Mouse (Mus musculus) embryo, embryonic 11 days (tissue): ENCODE results near the gene Smpd1.
A peak's percentile ranks its signal among the peaks of the same experiment; 100 is the strongest.

ENCODE experiments used
- DNase-seq: peaks from one replicate; pipeline ENCODE4 v3.0.0-alpha.2; 2015

Smpd1 gene

DNA sequence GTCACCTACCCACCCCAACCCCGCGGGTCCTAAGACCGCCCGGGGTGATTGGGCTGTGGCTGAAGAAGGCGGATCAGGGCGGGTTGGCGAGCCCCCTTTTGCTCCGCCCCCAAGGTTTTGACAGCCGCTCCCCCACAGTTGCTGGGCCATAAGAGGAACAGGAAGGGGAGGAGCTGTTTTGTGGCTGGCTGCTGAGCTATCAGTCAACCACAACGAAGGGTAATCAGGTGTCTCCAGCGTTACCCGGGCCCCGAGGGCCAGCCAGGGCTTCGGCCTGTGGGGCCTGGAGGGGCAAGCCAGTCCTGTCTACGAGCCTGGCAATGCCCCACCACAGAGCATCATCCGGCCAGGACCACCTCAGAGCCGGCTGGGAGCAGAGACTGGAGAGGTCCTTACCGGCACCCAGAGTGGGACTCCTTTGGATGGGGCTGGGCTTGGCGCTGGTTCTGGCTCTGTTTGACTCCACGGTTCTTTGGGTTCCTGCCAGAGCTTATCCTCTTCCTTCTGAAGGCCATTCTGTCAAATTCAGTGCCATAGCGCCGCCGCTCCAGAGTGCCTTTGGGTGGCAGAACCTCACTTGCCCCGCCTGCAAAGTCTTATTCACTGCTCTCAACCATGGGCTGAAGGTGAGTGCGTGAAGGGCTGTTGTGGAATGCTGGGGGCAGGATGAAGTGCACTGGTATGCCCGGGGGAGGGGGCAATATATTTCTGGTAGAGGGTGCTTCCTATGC is at the start of gene Smpd1:
Gene Smpd1, plus strand, starts transcription at position 149 of the 731 bp plus-strand sequence.
- peak; percentile 95 for DNase-seq

DNA sequence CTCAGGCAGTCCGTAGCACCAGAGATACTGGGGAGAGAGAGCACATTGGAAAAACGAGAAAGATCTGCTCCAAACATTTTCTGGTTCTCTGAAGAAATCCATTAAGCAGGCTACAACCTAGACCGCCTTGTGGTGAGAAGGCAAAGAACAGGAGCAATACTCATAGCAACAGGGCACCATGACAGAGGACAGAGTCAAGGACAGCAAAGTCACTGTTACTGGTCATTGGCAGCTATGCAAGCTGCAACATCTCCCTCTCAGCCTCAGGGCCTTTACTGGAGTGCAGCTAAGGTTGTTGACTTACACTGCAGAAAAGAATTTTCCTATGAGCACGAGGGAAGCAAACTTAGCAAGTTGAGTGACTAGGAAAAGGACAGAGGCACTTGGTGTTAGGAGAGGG is 46.9 kb upstream of the Smpd1 start:
- DNase-seq: no peak

GRCm38 (mm10) chr7:105510143-105510542 is 44.0 kb upstream of the Smpd1 start:
- no peak for DNase-seq

DNA sequence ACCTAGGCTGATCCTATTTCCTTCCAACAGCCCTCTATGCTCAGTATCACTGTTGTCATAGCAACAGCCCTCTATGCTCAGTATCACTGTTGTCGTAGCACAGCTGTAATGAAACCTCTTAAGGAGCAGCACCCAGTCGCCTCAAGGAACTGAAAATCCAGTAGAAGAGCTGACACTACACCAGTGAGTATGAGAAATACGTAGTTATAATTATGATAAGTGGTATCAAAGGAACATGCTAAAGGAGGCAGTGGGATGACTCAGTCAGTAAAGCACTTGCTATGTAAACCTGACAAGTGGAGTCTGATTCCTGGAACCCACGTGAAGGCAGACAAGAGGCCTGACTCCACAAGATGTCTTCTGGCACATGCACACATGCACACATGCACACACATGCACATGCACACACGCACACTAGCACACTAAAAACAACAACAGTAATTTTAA is 40.3 kb upstream of the Smpd1 start:
- DNase-seq: peak; percentile 19

DNA sequence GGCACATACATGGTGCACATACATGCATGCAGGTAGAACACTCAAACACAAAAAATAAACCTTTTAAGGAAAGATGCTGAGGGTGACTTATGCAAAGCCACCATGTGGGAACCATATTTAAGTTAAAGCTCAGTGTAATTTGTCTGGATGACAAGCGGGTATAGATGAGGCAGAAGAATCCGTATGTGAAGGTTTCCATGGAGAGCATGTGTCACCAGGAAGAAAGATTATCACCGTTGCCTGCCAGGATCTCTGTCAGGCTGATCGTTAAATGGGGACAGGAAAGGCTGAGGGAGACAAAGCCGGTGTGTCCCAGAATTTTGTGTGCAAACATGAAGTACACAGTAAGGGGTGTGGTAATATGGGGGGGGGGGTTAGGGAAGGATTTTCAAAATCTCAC is 39.6 kb upstream of the Smpd1 start:
- DNase-seq: no peak

GRCm38 (mm10) chr7:105515178-105515577 is 39.0 kb upstream of the Smpd1 start:
- DNase-seq: peak; percentile 76

DNA sequence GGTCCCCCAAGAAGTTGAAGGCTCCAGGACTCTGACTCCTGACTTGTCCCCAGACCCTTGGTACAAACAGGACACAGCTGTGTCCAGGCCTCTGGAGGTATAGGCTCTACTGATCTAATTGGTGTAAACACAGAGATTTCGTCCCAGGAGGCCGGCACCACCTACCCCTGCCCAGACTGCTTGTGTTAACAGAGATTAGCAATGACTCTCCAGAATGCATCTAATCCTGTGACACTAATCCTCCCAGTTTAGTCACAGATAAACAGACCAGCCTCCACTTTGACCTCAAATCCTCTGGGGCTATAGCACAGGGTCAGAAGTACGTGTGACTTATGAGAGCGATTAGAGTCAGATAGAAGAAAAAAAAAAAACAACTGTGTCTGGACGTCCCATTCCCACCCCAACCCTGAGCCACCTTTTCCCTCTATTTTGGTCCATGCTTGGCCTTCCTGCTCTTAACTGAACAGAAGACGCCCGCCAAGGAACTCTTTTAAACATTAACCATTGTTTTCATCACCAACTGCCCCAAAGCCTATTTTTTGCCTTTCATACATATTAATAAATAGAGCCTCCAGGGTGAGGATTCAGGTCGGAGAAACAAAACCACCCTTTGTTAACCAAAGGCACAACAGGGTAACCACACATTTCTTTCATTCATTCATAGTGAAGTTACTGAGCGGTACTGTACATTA is 37.3 kb upstream of the Smpd1 start:
- DNase-seq: peak; percentile 7

- DNase-seq: no peak
Measured at GRCm38 (mm10) chr7:105519336-105519735, 34.8 kb upstream of the Smpd1 start.

DNA sequence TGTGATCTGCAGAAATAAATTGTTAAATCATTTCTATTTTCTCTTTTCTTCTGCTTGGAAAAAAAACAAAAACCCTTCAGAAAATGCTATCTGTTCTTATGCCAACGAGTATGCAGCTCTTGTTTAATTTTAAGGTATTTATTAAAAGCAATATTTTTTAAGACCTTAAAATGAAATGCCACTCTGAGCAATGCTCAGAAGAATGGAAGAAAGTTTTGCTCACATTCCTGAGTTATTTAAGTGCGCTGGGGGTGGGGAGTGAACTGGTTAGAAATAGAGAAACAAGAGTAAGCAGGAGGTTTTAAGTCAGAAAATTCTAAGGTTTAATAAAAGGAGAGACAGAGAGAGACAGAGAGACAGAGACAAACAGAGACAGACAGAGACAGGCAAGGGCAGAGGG is 34.4 kb upstream of the Smpd1 start:
- no peak for DNase-seq

GRCm38 (mm10) chr7:105520201-105520600 is 34.0 kb upstream of the Smpd1 start:
- peak; percentile 24 for DNase-seq

GRCm38 (mm10) chr7:105524222-105524621 is 29.9 kb upstream of the Smpd1 start:
- DNase-seq: no peak

DNA sequence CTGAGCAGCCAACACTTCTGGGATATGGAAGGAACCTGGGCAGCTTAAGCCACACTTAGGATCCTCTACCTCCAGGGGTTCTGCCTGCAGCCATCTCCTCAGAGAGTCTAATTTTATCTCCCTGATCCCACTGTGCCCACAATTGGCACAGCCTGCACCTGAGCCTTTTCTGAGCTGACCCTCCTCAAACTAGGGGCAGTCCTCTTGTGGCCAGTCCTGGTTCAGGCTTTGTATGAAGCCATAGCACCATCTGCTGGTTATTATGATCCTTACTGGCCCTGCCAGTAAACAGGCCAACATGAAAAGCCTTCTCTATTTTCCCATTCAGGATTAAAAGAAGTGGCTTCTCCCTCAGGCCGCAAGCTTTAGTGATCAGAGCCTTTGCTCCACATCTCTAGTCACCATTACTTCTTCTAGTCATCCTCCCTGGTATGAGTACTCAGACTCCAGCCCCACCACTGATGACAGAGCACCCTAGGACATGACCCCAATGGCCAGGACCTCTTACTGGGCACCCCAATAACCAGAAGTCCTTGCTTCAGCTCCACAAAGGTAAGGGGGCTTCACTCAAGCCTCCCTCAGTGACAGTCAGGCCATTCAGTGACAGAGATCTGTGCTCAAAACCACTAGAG is 26.7 kb upstream of the Smpd1 start:
- peak; percentile 68 for DNase-seq

DNA sequence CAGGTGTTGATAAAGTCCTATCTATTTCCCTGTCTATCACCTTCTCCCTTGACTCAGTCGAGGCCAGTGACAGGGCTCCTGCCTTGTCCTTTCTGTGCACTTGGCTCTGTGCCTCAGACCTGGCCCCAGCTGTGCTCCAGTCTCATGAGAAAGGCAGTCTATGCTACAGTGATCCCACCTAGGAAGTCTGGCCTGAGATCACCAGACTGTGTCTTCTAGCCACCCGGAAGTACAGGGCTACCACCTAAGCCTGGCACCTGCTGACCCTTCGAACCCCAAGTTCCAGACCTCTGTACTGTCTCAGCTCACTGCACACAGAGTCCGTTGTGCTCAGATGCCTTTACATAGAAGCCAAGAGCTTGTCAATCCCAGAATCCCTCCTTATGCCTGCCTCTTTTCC is 26.1 kb upstream of the Smpd1 start:
- DNase-seq: no peak

- peak; percentile 28 for DNase-seq
Measured at GRCm38 (mm10) chr7:105534162-105534561, 20.0 kb upstream of the Smpd1 start.

- DNase-seq: no peak
Measured at GRCm38 (mm10) chr7:105545986-105546385, 8.2 kb upstream of the Smpd1 start.

DNA sequence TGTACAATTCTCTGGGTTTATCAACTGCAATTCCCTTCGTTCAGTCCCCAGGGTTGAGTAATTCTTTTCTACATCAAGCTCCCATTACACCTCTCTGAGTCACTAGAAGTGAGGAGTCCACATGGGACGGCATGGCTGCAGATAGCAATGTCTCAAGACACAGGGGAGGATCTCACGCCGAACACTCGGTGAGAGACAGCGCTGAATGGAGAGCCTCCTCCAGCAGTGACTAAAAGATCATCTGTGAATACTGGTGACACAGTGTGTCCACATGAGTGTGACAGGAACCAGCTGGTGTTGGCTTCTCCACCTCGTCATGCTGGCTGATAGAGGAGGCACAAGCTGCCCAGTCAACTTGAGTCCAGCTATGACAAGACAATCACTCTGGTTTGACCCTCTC is 6.2 kb upstream of the Smpd1 start:
- no peak for DNase-seq

DNA sequence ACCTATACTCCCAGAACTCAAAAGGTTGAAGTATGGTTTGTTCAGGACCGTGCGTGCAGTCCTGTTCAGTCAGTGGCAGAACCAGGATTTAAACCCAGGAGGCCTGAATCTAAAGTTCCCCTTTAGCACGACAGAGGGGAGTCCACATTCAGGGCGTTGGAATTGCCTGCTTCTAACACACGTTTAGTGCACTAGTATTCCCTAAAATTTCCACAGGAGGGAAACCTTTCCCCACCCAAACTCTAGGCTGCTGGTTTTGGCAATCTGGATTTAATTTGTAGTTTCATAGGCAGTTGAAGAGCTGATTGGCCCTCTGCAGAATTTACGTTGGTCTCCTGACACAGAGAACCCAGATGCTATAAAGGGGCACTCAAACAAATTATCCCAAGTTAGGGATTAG is 5.1 kb upstream of the Smpd1 start:
- peak; percentile 78 for DNase-seq

DNA sequence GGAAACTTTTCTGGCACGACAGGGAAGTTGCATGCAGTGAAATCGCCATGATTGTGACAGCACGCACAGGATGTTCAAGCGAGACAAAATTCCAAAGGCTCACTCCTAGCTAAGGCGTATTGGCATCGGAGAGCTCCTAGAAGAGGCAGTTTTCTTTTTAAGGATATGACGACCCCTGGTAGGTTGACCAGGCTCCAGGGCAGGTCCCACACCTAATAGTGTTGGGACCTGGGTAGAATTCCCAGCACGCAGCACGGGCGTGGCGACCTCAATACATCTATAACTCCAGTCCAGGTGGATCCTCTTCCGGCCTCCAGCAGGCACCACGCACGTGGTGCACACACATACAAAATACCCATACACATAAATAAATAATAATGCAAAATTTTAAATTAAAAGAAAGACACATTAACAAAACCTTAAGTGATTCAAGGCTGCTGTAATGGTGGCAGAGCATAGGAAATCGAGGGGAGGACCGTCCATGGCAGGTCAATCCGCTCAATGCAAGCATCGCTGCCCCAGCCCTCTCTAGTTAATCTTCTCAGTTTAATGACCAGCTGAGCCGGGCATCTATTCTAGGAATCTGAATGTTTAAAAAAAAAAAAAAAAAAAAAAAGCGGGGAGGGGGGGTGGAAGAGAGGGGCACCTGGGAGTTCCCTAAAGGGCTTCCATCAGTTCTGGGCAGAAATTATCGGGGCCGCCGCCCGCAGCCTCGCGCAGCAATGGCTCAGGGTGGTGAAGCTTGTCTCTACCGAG is 526 bp upstream of the Smpd1 start:
- DNase-seq: no peak

DNA sequence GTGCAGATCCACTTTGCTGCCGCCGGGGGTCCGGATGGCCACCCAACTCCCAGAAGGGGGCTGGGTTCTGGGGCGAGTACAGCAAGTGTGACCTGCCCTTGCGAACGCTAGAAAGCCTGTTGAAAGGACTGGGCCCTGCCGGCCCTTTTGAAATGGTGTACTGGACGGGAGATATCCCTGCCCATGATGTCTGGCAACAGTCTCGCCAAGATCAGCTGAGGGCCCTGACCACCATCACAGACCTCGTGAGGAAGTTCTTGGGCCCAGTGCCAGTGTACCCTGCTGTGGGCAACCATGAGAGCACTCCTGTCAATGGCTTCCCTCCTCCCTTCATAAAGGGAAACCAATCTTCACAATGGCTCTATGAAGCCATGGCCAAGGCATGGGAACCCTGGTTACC is 1.4 kb downstream of the Smpd1 start:
- no peak for DNase-seq

DNA sequence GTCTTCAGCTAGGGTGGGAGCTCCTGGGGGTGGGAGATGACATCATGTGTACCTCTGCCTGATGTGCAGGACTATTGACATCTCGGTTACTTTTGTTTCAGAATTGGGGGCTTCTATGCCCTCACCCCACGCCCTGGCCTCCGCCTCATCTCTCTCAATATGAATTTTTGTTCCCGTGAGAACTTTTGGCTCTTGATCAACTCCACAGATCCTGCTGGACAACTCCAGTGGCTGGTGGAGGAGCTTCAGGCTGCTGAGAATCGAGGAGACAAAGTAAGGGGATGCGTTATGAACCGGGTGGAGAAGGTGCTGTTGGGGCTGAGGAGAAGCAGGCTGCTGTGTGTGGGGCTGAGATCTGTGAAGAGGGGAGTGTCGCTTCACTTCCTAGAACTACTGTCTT is 2.2 kb downstream of the Smpd1 start:
- DNase-seq: no peak

DNA sequence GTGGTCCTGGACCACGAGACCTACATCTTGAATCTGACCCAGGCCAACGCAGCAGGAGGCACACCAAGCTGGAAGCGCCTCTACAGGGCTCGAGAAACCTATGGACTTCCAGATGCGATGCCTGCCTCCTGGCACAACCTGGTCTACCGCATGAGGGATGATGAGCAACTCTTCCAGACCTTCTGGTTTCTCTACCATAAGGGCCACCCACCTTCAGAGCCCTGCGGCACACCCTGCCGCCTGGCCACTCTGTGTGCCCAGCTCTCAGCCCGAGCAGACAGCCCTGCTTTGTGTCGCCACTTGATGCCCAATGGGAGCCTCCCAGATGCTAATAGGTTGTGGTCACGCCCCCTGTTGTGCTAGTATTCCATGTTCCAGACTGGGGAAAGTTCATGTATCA is 3.5 kb downstream of the Smpd1 start:
- no peak for DNase-seq

- DNase-seq: no peak
Measured at GRCm38 (mm10) chr7:105559016-105559415, 4.9 kb downstream of the Smpd1 start.

GRCm38 (mm10) chr7:105562317-105562716 is 8.2 kb downstream of the Smpd1 start:
- DNase-seq: no peak
